Comparison of ENCODE assay signal across 8 mouse cellular contexts in genomic region chr9:79717836-79718475, GRCm38 (mm10). TPM values are rescaled to one million over a fixed set of nuclear protein-coding genes. Genes with fewer than 3 reads are reported as not detected.
DNase-seq lines count a peak whose midpoint lies in the region; ATAC-seq and TF ChIP-seq lines count a peak whose summit lies in the region.

No protein-coding gene starts in this region.

- WGBS in spleen, adult 2 months = 7% methylated on average over 22 of the region's 22 CpGs
- 2% methylated on average over 22 of the region's 22 CpGs for WGBS in hindbrain, embryonic 11.5 days
- 2% methylated on average over 22 of the region's 22 CpGs for WGBS in liver, embryonic 16.5 days (ENCODE audit: insufficient replicate concordance)

- peak overlapping the region; percentile 32; the same call in 1 of the 2 replicates for H3K4me3 ChIP-seq in spleen, adult 2 months (ENCODE audit: extremely low read depth, insufficient read depth, insufficient read length)
- H3K4me3 ChIP-seq in hindbrain, embryonic 11.5 days (ENCODE audit: low read depth, low read length) = peak overlapping the region; percentile 55
- H3K4me3 ChIP-seq in liver, embryonic 16.5 days (ENCODE audit: low read depth, low read length) = peak overlapping the region; percentile 48

- TF ChIP-seq CTCF in spleen, adult 2 months (IDR thresholded peaks at IDR 0.05; ENCODE audit: extremely low read depth, insufficient read depth, insufficient read length, insufficient replicate concordance) = no peak

- DNase-seq in cerebellum, adult 9-11 months = peak; percentile 14
- no peak for DNase-seq in cerebellum, adult 11-12 months
- no peak for DNase-seq in spleen, adult 2 months (ENCODE audit: low read depth in 1 of 2, low spot score in 2 of 2)
- no peak for DNase-seq in spleen, adult 12 weeks (ENCODE audit: low spot score)
- peak; percentile 63 for DNase-seq in hindbrain, embryonic 11.5 days (ENCODE audit: low spot score)
- DNase-seq in right cerebral cortex, postnatal 14 days = peak; percentile 30

- TF ChIP-seq POLR2A in spleen, adult 2 months (IDR thresholded peaks at IDR 0.05; ENCODE audit: low read depth, low read length) = no peak

- no peaks in the 10 kb centered on the region for H3K36me3 ChIP-seq in spleen, adult 2 months (ENCODE audit: control insufficient read depth, insufficient read depth, low read length)
- H3K36me3 ChIP-seq in hindbrain, embryonic 11.5 days (ENCODE audit: control insufficient read depth, insufficient read depth, low read length) = no peaks in the 10 kb centered on the region
- H3K36me3 ChIP-seq in liver, embryonic 16.5 days (ENCODE audit: control insufficient read depth, insufficient read depth) = no peaks in the 10 kb centered on the region

- no peaks in the 10 kb centered on the region for H3K9me3 ChIP-seq in hindbrain, embryonic 11.5 days (ENCODE audit: control insufficient read depth, low read length)
- no peaks in the 10 kb centered on the region for H3K9me3 ChIP-seq in liver, embryonic 16.5 days (replicated peaks; ENCODE audit: control insufficient read depth, low read length)

- H3K4me2 ChIP-seq in hindbrain, embryonic 11.5 days (replicated peaks; ENCODE audit: low read depth, low read length) = peak overlapping the region; percentile 87
- peak overlapping the region; percentile 59 for H3K4me2 ChIP-seq in liver, embryonic 16.5 days (ENCODE audit: low read depth, low read length)

- peaks cover 2% of the 10 kb centered on the region; the same call in 1 of the 2 replicates for H3K4me1 ChIP-seq in spleen, adult 2 months (ENCODE audit: control insufficient read depth, insufficient read depth, insufficient read length)
- H3K4me1 ChIP-seq in hindbrain, embryonic 11.5 days (replicated peaks; ENCODE audit: control insufficient read depth, insufficient read depth, low read length) = peaks cover 2% of the 10 kb centered on the region; the same call in 1 of the 2 replicates
- H3K4me1 ChIP-seq in liver, embryonic 16.5 days (ENCODE audit: control insufficient read depth, low read depth, low read length) = no peaks in the 10 kb centered on the region

- peak overlapping the region; percentile 53 for H3K9ac ChIP-seq in hindbrain, embryonic 11.5 days (ENCODE audit: low read depth, low read length)
- no peak overlapping the region for H3K9ac ChIP-seq in liver, embryonic 16.5 days (ENCODE audit: low read depth, low read length)

- H3K27me3 ChIP-seq in spleen, adult 2 months (ENCODE audit: control insufficient read depth, insufficient read depth, low read length) = peaks cover 24% of the 10 kb centered on the region
- peaks cover 36% of the 10 kb centered on the region for H3K27me3 ChIP-seq in hindbrain, embryonic 11.5 days (ENCODE audit: control insufficient read depth, insufficient read depth, low read length)
- peaks cover 41% of the 10 kb centered on the region for H3K27me3 ChIP-seq in liver, embryonic 16.5 days (ENCODE audit: control insufficient read depth, insufficient read depth, low read depth, low read length)

- H3K27ac ChIP-seq in spleen, adult 2 months (ENCODE audit: insufficient read depth, low read length) = no peak overlapping the region
- H3K27ac ChIP-seq in hindbrain, embryonic 11.5 days (ENCODE audit: low read depth, low read length) = no peak overlapping the region
- H3K27ac ChIP-seq in liver, embryonic 16.5 days (ENCODE audit: low read length) = no peak overlapping the region

- ATAC-seq in hindbrain, embryonic 11.5 days (ENCODE audit: low FRiP score) = no peak; the same call in 1 of the 2 replicates
- no peak for ATAC-seq in liver, embryonic 16.5 days (ENCODE audit: low read depth)
- ATAC-seq in megakaryocyte-erythroid progenitor cell, adult 5-6 weeks (replicated peaks; ENCODE audit: low FRiP score, low TSS enrichment, poor library complexity, severe bottlenecking) = no peak

RNA-seq across cellular contexts. Expression of gene Col12a1, which starts 0.7 kb away (rescaled TPM):
- 3.2 and 3.4 TPM in 2 replicates for polyA plus RNA-seq in spleen, adult 2 months (2012; rRNA removed)
- 18.9 and 32.2 TPM in 2 replicates for polyA plus RNA-seq in hindbrain, embryonic 11.5 days (2014; fragmentation: Nextera tagmentation; extraction: Ambion mirVana)
- polyA plus RNA-seq in liver, embryonic 16.5 days (2015; fragmentation: Nextera tagmentation; extraction: Ambion mirVana) = 0.78 and 1.7 TPM in 2 replicates
- total RNA-seq in megakaryocyte-erythroid progenitor cell, adult 5-6 weeks (2014; fragmentation: Nextera tagmentation) = not detected in 2 replicates
- total RNA-seq in megakaryocyte-erythroid progenitor cell, adult 5-6 weeks (2017) = not detected in 2 replicates

RNA-seq across cellular contexts. Expression of gene Cox7a2, which starts 41.7 kb away (rescaled TPM):
- 38.5 and 54.2 TPM in 2 replicates for polyA plus RNA-seq in spleen, adult 2 months (2012; rRNA removed)
- 633 and 662 TPM in 2 replicates for polyA plus RNA-seq in hindbrain, embryonic 11.5 days (2014; fragmentation: Nextera tagmentation; extraction: Ambion mirVana)
- 435 and 470 TPM in 2 replicates for polyA plus RNA-seq in liver, embryonic 16.5 days (2015; fragmentation: Nextera tagmentation; extraction: Ambion mirVana)
- total RNA-seq in megakaryocyte-erythroid progenitor cell, adult 5-6 weeks (2014; fragmentation: Nextera tagmentation) = 589 and 667 TPM in 2 replicates
- total RNA-seq in megakaryocyte-erythroid progenitor cell, adult 5-6 weeks (2017) = 116 and 156 TPM in 2 replicates

Comparison
In these comparisons a context has a peak if more than half of its experiments do, and no peak if none do; other contexts are left out.
1. DNase-seq: peak in cerebellum, adult 9-11 months (single experiment), hindbrain, embryonic 11.5 days (single experiment) and right cerebral cortex, postnatal 14 days (single experiment); none in cerebellum, adult 11-12 months (single experiment), spleen, adult 2 months (0 of 2) and spleen, adult 12 weeks (single experiment).
2. Peak in every context shown above with its lines, with median percentiles within 50 percentile points of each other: H3K4me3 ChIP-seq.